Mouse (Mus musculus): ENCODE results near the gene Zfp319. TPM values are rescaled to one million over a fixed set of nuclear protein-coding genes. Genes with fewer than 3 reads are reported as not detected.

Zfp319 gene
- polyA plus RNA-seq, 2 experiments, result 8.4 to 13.8 TPM

DNA sequence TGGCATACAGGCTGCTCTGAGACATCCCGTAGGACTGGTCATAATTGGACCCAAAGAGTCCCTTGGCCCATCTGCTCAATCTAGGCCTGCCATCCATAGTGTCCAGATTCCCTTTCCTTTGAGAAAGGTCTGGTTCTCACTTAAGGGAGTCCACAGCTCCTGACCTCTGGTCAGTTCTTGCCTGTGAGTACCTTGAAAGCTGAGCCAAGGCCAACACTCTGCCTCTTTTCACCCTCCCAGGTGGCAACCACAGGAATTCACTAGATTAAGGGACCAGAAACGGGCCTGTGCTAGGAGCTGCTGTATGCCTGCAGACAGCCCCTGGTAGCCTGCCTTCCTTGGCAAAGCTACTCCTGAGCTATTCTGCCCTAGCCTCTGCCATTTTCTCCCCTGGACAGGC, 22.9 kb upstream of the Zfp319 start:
- peaks cover 9% of the 10 kb centered on the region for H3K4me1 ChIP-seq (ENCODE audit: control insufficient read depth, insufficient read depth, low read length)
- no peak overlapping the region for H3K9ac ChIP-seq (ENCODE audit: low read depth, low read length, severe bottlenecking)
- ATAC-seq (ENCODE audit: low FRiP score, low read depth), result no peak
- WGBS, result 83% methylated on average over 2 of the region's 2 CpGs
- no peak overlapping the region for H3K4me3 ChIP-seq (replicated peaks; ENCODE audit: low read length)
- H3K4me2 ChIP-seq (replicated peaks; ENCODE audit: low read depth, low read length, severe bottlenecking), result no peak overlapping the region
- no peak for DNase-seq (ENCODE audit: low spot score)
- H3K27ac ChIP-seq (replicated peaks; ENCODE audit: low read depth, low read length), result no peak overlapping the region
- no peaks in the 10 kb centered on the region for H3K9me3 ChIP-seq (ENCODE audit: control insufficient read depth, low read length)
- H3K36me3 ChIP-seq (ENCODE audit: control insufficient read depth, insufficient read depth, low read length), result no peaks in the 10 kb centered on the region
- H3K27me3 ChIP-seq (ENCODE audit: control insufficient read depth, insufficient read depth, low read length), result peaks cover 12% of the 10 kb centered on the region
- no peak for TF ChIP-seq POLR2A (IDR thresholded peaks at IDR 0.05; ENCODE audit: borderline replicate concordance, extremely low read depth, insufficient read depth, insufficient read length)

DNA sequence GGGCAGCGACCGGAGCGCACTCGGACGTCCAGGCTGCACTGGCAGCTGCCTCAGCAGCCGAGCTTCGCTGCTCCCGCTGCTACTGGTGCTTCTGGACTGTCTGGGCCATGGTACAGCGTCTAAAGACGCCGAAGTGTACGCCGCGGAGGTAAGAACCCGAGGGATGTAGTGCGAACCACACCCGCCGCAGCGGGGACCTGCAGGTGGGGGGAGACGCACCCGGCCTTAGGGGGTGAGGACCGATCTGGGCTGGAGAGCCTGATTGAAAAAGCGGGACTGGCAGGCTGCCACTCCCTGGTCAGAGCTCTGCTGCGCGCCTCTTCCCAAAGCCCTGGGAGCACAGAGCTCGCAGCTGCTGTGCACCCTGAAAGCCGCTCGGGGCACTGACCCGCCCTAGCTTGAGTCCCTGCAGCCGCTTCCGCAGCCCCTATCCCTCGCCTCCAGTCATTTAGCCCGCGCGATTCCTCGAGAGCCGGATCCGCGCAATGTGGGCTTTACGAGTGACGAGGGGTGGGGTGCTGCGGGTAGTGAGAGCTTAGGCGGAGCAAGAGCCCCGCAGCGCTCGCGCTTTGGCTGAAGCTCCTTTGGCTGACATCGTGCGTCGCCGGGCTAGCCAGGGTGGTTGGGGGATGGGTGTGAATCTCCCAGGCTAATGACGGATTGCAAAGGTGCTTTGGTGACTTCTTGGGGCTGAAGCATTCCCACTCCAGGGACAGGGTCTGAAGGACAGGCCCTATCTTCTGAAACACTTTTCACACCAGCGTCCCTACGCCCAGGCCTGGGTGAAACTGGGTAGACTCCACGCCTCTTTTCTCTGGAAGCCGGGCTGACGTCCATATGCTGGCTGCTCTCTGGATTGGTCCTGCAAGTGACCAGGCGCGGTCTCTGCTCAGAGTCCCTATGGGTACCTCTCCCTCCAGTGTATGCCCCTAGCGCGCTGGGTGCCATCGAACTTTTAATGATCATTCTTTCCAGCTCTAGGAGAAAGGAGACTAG, 21.4 kb upstream of the Zfp319 start:
- Histone ChIP-seq H3K4me1 (ENCODE audit: control insufficient read depth, insufficient read depth, low read length) (peaks cover 17% of the 10 kb centered on the region), H3K9me3 (ENCODE audit: control insufficient read depth, low read length) (no peaks in the 10 kb centered on the region), H3K9ac (ENCODE audit: low read depth, low read length, severe bottlenecking) (peak overlapping the region; percentile 68), H3K36me3 (ENCODE audit: control insufficient read depth, insufficient read depth, low read length) (no peaks in the 10 kb centered on the region), H3K27ac (replicated peaks; ENCODE audit: low read depth, low read length) (no peak overlapping the region), H3K27me3 (ENCODE audit: control insufficient read depth, insufficient read depth, low read length) (peaks cover 12% of the 10 kb centered on the region), H3K4me2 (replicated peaks; ENCODE audit: low read depth, low read length, severe bottlenecking) (peak overlapping the region; percentile 98), H3K4me3 (replicated peaks; ENCODE audit: low read length) (peak overlapping the region; percentile 71)
- DNase-seq (ENCODE audit: low spot score), result peak; percentile 65
- ATAC-seq (ENCODE audit: low FRiP score, low read depth), result peak; percentile 23
- no peak for TF ChIP-seq POLR2A (IDR thresholded peaks at IDR 0.05; ENCODE audit: borderline replicate concordance, extremely low read depth, insufficient read depth, insufficient read length)
- WGBS, result 1% methylated on average over 60 of the region's 62 CpGs

DNA sequence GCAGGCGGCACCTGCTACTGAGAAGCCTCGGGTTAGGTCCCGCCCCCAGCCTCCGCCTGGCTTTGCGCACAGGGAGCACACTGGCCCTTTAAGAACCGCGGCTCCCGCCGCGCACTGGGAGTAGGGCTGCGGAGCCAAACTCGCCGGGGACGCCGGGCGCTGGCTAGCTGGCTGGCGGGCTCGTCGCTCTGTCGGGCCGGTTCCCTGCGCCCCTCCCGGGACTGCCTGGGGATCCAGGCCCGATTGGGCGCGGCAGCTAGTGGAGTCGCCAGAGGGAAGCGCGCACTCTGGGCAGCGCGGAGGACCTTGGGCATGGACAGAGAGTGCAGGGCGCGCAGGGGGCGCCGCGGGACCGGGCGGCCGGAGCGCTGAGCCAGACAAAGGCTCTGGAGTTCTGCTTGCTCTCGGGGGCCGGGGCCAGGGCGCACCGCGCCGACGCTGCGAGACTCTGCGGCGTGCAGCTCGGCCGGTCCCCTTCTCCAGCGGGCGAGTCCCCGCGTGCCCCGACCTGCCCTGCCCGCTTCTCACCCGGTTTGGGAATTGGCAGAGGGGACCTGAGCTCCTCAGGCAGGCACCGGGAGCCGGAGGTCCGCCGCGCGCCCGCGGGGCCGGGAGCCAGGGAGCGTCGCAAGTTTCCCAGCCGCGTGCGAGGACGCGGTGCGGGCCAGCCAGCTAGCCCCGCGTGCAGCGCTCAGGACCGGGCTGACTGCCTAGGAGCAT, 20.6 kb upstream of the Zfp319 start, which contains the start of gene Mmp15:
Gene Mmp15 (plus strand): TSS at position 118 of the 720 bp plus-strand sequence.
- Histone ChIP-seq H3K4me1 (ENCODE audit: control insufficient read depth, insufficient read depth, low read length) (peaks cover 17% of the 10 kb centered on the region), H3K36me3 (ENCODE audit: control insufficient read depth, insufficient read depth, low read length) (no peaks in the 10 kb centered on the region), H3K27me3 (ENCODE audit: control insufficient read depth, insufficient read depth, low read length) (peaks cover 12% of the 10 kb centered on the region), H3K27ac (replicated peaks; ENCODE audit: low read depth, low read length) (no peak within 1 kb of the TSS), H3K9ac (ENCODE audit: low read depth, low read length, severe bottlenecking) (peak within 1 kb of the TSS; percentile 68), H3K4me2 (replicated peaks; ENCODE audit: low read depth, low read length, severe bottlenecking) (peak within 1 kb of the TSS; percentile 98), H3K4me3 (replicated peaks; ENCODE audit: low read length) (peak within 1 kb of the TSS; percentile 71), H3K9me3 (ENCODE audit: control insufficient read depth, low read length) (no peaks in the 10 kb centered on the region)
- peak; percentile 60 for ATAC-seq (ENCODE audit: low FRiP score, low read depth)
- peak; percentile 45 for DNase-seq (ENCODE audit: low spot score)
- TF ChIP-seq POLR2A (IDR thresholded peaks at IDR 0.05; ENCODE audit: borderline replicate concordance, extremely low read depth, insufficient read depth, insufficient read length), result 0 out of 2 replicates have a peak, but pooled peaks have one; percentile 52
- 0% methylated on average over 34 of the region's 80 CpGs for WGBS

DNA sequence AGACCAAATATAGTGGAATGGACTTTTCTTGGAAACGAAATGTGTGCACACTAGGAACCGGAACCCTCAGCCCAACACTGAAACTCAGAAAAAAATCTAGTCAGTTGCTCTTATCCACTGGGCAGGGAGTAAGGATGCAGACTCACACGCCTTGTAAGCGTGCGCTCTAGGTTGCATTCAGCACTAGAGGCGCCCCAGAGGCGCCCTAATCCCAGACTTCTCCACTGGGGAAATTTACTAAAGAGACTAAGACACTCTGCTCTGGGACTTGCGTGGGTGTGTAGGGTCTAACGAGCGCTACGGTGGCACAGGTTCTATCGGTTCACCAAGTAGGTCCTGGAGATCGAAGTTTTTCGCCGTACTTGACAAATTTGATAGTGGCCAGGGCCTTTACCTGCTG, 19.7 kb upstream of the Zfp319 start:
- H3K4me1 ChIP-seq (ENCODE audit: control insufficient read depth, insufficient read depth, low read length), result peaks cover 19% of the 10 kb centered on the region
- ATAC-seq (ENCODE audit: low FRiP score, low read depth), result no peak
- no peak for TF ChIP-seq POLR2A (IDR thresholded peaks at IDR 0.05; ENCODE audit: borderline replicate concordance, extremely low read depth, insufficient read depth, insufficient read length)

More for the DNA sequence above, 19.7 kb upstream of the Zfp319 start:
- peak overlapping the region; percentile 71 for H3K4me3 ChIP-seq (replicated peaks; ENCODE audit: low read length)
- H3K36me3 ChIP-seq (ENCODE audit: control insufficient read depth, insufficient read depth, low read length), result no peaks in the 10 kb centered on the region
- H3K9me3 ChIP-seq (ENCODE audit: control insufficient read depth, low read length), result no peaks in the 10 kb centered on the region
- H3K9ac ChIP-seq (ENCODE audit: low read depth, low read length, severe bottlenecking), result no peak overlapping the region
- peaks cover 12% of the 10 kb centered on the region for H3K27me3 ChIP-seq (ENCODE audit: control insufficient read depth, insufficient read depth, low read length)
- 2% methylated on average over 15 of the region's 15 CpGs for WGBS
- peak; percentile 63 for DNase-seq (ENCODE audit: low spot score)
- H3K4me2 ChIP-seq (replicated peaks; ENCODE audit: low read depth, low read length, severe bottlenecking), result peak overlapping the region; percentile 98
- H3K27ac ChIP-seq (replicated peaks; ENCODE audit: low read depth, low read length), result no peak overlapping the region

Data from limb, embryonic 14.5 days (tissue).